Mouse (Mus musculus): ENCODE data around the gene Pdilt. TPM values are rescaled to one million over a fixed set of nuclear protein-coding genes. Genes with fewer than 3 reads are reported as not detected.

Pdilt gene
- polyA plus RNA-seq, 1 experiment from 2014 or later: not detected

- H3K4me1 ChIP-seq (ENCODE audit: control insufficient read depth, insufficient read depth, low read length): no peaks in the 10 kb centered on the region
- H3K27ac ChIP-seq (ENCODE audit: low read depth, low read length): no peak overlapping the region
- no peaks in the 10 kb centered on the region for H3K9me3 ChIP-seq (replicated peaks; ENCODE audit: control insufficient read depth, low read length)
- H3K4me3 ChIP-seq (ENCODE audit: low read depth, low read length): no peak overlapping the region
- H3K9ac ChIP-seq (ENCODE audit: low read depth, low read length): no peak overlapping the region
- H3K36me3 ChIP-seq (ENCODE audit: control insufficient read depth, insufficient read depth, low read length): no peaks in the 10 kb centered on the region
- no peak for ATAC-seq (replicated peaks; ENCODE audit: insufficient number of reproducible peaks, low FRiP score, low TSS enrichment)
- H3K4me2 ChIP-seq: no peak overlapping the region
- 78% methylated on average over 2 of the region's 2 CpGs for WGBS (ENCODE audit: insufficient replicate concordance)
- H3K27me3 ChIP-seq (ENCODE audit: control insufficient read depth, insufficient read depth, low read length): no peaks in the 10 kb centered on the region
Observed at GRCm38 (mm10) chr7:119534389-119534788, 11.1 kb upstream of the Pdilt start.

GRCm38 (mm10) chr7:119532924-119533323 is 9.6 kb upstream of the Pdilt start:
- H3K4me3 ChIP-seq (ENCODE audit: low read depth, low read length): no peak overlapping the region
- H3K9ac ChIP-seq (ENCODE audit: low read depth, low read length): no peak overlapping the region
- no peaks in the 10 kb centered on the region for H3K4me1 ChIP-seq (ENCODE audit: control insufficient read depth, insufficient read depth, low read length)
- no peaks in the 10 kb centered on the region for H3K27me3 ChIP-seq (ENCODE audit: control insufficient read depth, insufficient read depth, low read length)
- H3K9me3 ChIP-seq (replicated peaks; ENCODE audit: control insufficient read depth, low read length): no peaks in the 10 kb centered on the region
- no peak overlapping the region for H3K4me2 ChIP-seq
- no peaks in the 10 kb centered on the region for H3K36me3 ChIP-seq (ENCODE audit: control insufficient read depth, insufficient read depth, low read length)
- 30% methylated on average over 1 of the region's 1 CpGs for WGBS (ENCODE audit: insufficient replicate concordance)
- no peak for ATAC-seq (replicated peaks; ENCODE audit: insufficient number of reproducible peaks, low FRiP score, low TSS enrichment)
- H3K27ac ChIP-seq (ENCODE audit: low read depth, low read length): no peak overlapping the region

GRCm38 (mm10) chr7:119528617-119529016 is 5.3 kb upstream of the Pdilt start:
- ATAC-seq (replicated peaks; ENCODE audit: insufficient number of reproducible peaks, low FRiP score, low TSS enrichment): no peak
- 56% methylated on average over 7 of the region's 7 CpGs for WGBS (ENCODE audit: insufficient replicate concordance)
- H3K9ac ChIP-seq (ENCODE audit: low read depth, low read length): no peak overlapping the region
- no peak overlapping the region for H3K4me3 ChIP-seq (ENCODE audit: low read depth, low read length)
- H3K27ac ChIP-seq (ENCODE audit: low read depth, low read length): no peak overlapping the region
- H3K27me3 ChIP-seq (ENCODE audit: control insufficient read depth, insufficient read depth, low read length): no peaks in the 10 kb centered on the region
- no peaks in the 10 kb centered on the region for H3K9me3 ChIP-seq (replicated peaks; ENCODE audit: control insufficient read depth, low read length)
- H3K36me3 ChIP-seq (ENCODE audit: control insufficient read depth, insufficient read depth, low read length): no peaks in the 10 kb centered on the region
- no peak overlapping the region for H3K4me2 ChIP-seq
- H3K4me1 ChIP-seq (ENCODE audit: control insufficient read depth, insufficient read depth, low read length): no peaks in the 10 kb centered on the region

GRCm38 (mm10) chr7:119527548-119527947 is 4.3 kb upstream of the Pdilt start:
- no peak overlapping the region for H3K27ac ChIP-seq (ENCODE audit: low read depth, low read length)
- H3K27me3 ChIP-seq (ENCODE audit: control insufficient read depth, insufficient read depth, low read length): no peaks in the 10 kb centered on the region
- no peaks in the 10 kb centered on the region for H3K36me3 ChIP-seq (ENCODE audit: control insufficient read depth, insufficient read depth, low read length)
- no peaks in the 10 kb centered on the region for H3K9me3 ChIP-seq (replicated peaks; ENCODE audit: control insufficient read depth, low read length)
- no peak for ATAC-seq (replicated peaks; ENCODE audit: insufficient number of reproducible peaks, low FRiP score, low TSS enrichment)
- H3K4me1 ChIP-seq (ENCODE audit: control insufficient read depth, insufficient read depth, low read length): no peaks in the 10 kb centered on the region
- no peak overlapping the region for H3K9ac ChIP-seq (ENCODE audit: low read depth, low read length)
- H3K4me3 ChIP-seq (ENCODE audit: low read depth, low read length): no peak overlapping the region
- 73% methylated on average over 2 of the region's 2 CpGs for WGBS (ENCODE audit: insufficient replicate concordance)
- H3K4me2 ChIP-seq: no peak overlapping the region

- Histone ChIP-seq H3K4me3 (ENCODE audit: low read depth, low read length) (no peak overlapping the region), H3K27me3 (ENCODE audit: control insufficient read depth, insufficient read depth, low read length) (no peaks in the 10 kb centered on the region), H3K27ac (ENCODE audit: low read depth, low read length) (no peak overlapping the region), H3K9ac (ENCODE audit: low read depth, low read length) (no peak overlapping the region), H3K4me1 (ENCODE audit: control insufficient read depth, insufficient read depth, low read length) (no peaks in the 10 kb centered on the region), H3K4me2 (no peak overlapping the region), H3K36me3 (ENCODE audit: control insufficient read depth, insufficient read depth, low read length) (no peaks in the 10 kb centered on the region), H3K9me3 (replicated peaks; ENCODE audit: control insufficient read depth, low read length) (no peaks in the 10 kb centered on the region)
- no peak for ATAC-seq (replicated peaks; ENCODE audit: insufficient number of reproducible peaks, low FRiP score, low TSS enrichment)
- 88% methylated on average over 1 of the region's 1 CpGs for WGBS (ENCODE audit: insufficient replicate concordance)
Observed at GRCm38 (mm10) chr7:119527135-119527534, 3.8 kb upstream of the Pdilt start.

- no peak overlapping the region for H3K9ac ChIP-seq (ENCODE audit: low read depth, low read length)
- H3K27ac ChIP-seq (ENCODE audit: low read depth, low read length): no peak overlapping the region
- H3K4me2 ChIP-seq: no peak overlapping the region
- no peaks in the 10 kb centered on the region for H3K4me1 ChIP-seq (ENCODE audit: control insufficient read depth, insufficient read depth, low read length)
- WGBS (ENCODE audit: insufficient replicate concordance): 82% methylated on average over 13 of the region's 13 CpGs
- H3K9me3 ChIP-seq (replicated peaks; ENCODE audit: control insufficient read depth, low read length): no peaks in the 10 kb centered on the region
- H3K27me3 ChIP-seq (ENCODE audit: control insufficient read depth, insufficient read depth, low read length): no peaks in the 10 kb centered on the region
- H3K36me3 ChIP-seq (ENCODE audit: control insufficient read depth, insufficient read depth, low read length): no peaks in the 10 kb centered on the region
- no peak overlapping the region for H3K4me3 ChIP-seq (ENCODE audit: low read depth, low read length)
- no peak for ATAC-seq (replicated peaks; ENCODE audit: insufficient number of reproducible peaks, low FRiP score, low TSS enrichment)
Observed at GRCm38 (mm10) chr7:119526486-119526885, 3.2 kb upstream of the Pdilt start.

- WGBS (ENCODE audit: insufficient replicate concordance): 45% methylated on average over 2 of the region's 2 CpGs
- ATAC-seq (replicated peaks; ENCODE audit: insufficient number of reproducible peaks, low FRiP score, low TSS enrichment): no peak
- no peaks in the 10 kb centered on the region for H3K9me3 ChIP-seq (replicated peaks; ENCODE audit: control insufficient read depth, low read length)
- no peak overlapping the region for H3K4me2 ChIP-seq
- H3K9ac ChIP-seq (ENCODE audit: low read depth, low read length): no peak overlapping the region
- H3K36me3 ChIP-seq (ENCODE audit: control insufficient read depth, insufficient read depth, low read length): no peaks in the 10 kb centered on the region
- H3K27ac ChIP-seq (ENCODE audit: low read depth, low read length): no peak overlapping the region
- H3K27me3 ChIP-seq (ENCODE audit: control insufficient read depth, insufficient read depth, low read length): no peaks in the 10 kb centered on the region
- no peaks in the 10 kb centered on the region for H3K4me1 ChIP-seq (ENCODE audit: control insufficient read depth, insufficient read depth, low read length)
- H3K4me3 ChIP-seq (ENCODE audit: low read depth, low read length): no peak overlapping the region
Observed at GRCm38 (mm10) chr7:119525881-119526281, 2.6 kb upstream of the Pdilt start.

GRCm38 (mm10) chr7:119522385-119522784 is 904 bp downstream of the Pdilt start:
- H3K9ac ChIP-seq (ENCODE audit: low read depth, low read length): no peak overlapping the region
- H3K9me3 ChIP-seq (replicated peaks; ENCODE audit: control insufficient read depth, low read length): no peaks in the 10 kb centered on the region
- H3K36me3 ChIP-seq (ENCODE audit: control insufficient read depth, insufficient read depth, low read length): no peaks in the 10 kb centered on the region
- H3K4me2 ChIP-seq: no peak overlapping the region
- no peaks in the 10 kb centered on the region for H3K27me3 ChIP-seq (ENCODE audit: control insufficient read depth, insufficient read depth, low read length)
- no peaks in the 10 kb centered on the region for H3K4me1 ChIP-seq (ENCODE audit: control insufficient read depth, insufficient read depth, low read length)
- 63% methylated on average over 1 of the region's 1 CpGs for WGBS (ENCODE audit: insufficient replicate concordance)
- H3K4me3 ChIP-seq (ENCODE audit: low read depth, low read length): no peak overlapping the region
- no peak for ATAC-seq (replicated peaks; ENCODE audit: insufficient number of reproducible peaks, low FRiP score, low TSS enrichment)
- H3K27ac ChIP-seq (ENCODE audit: low read depth, low read length): no peak overlapping the region

GRCm38 (mm10) chr7:119521816-119522215 is 1.5 kb downstream of the Pdilt start:
- 76% methylated on average over 3 of the region's 3 CpGs for WGBS (ENCODE audit: insufficient replicate concordance)

More at GRCm38 (mm10) chr7:119521816-119522215, 1.5 kb downstream of the Pdilt start:
- Histone ChIP-seq H3K36me3 (ENCODE audit: control insufficient read depth, insufficient read depth, low read length) (no peaks in the 10 kb centered on the region), H3K27me3 (ENCODE audit: control insufficient read depth, insufficient read depth, low read length) (no peaks in the 10 kb centered on the region), H3K4me3 (ENCODE audit: low read depth, low read length) (no peak overlapping the region), H3K9me3 (replicated peaks; ENCODE audit: control insufficient read depth, low read length) (no peaks in the 10 kb centered on the region), H3K4me1 (ENCODE audit: control insufficient read depth, insufficient read depth, low read length) (no peaks in the 10 kb centered on the region), H3K27ac (ENCODE audit: low read depth, low read length) (no peak overlapping the region), H3K9ac (ENCODE audit: low read depth, low read length) (no peak overlapping the region), H3K4me2 (no peak overlapping the region)
- ATAC-seq (replicated peaks; ENCODE audit: insufficient number of reproducible peaks, low FRiP score, low TSS enrichment): no peak

Data from heart, embryonic 11.5 days (tissue).